Mouse (Mus musculus) lung, postnatal 4 days (tissue): ENCODE data around the gene Hnrnpr.

Experiments
- DNase-seq, 2 experiments: peaks; one replicate each; pipeline ENCODE4 v3.0.0; 2021

The Hnrnpr gene

DNA sequence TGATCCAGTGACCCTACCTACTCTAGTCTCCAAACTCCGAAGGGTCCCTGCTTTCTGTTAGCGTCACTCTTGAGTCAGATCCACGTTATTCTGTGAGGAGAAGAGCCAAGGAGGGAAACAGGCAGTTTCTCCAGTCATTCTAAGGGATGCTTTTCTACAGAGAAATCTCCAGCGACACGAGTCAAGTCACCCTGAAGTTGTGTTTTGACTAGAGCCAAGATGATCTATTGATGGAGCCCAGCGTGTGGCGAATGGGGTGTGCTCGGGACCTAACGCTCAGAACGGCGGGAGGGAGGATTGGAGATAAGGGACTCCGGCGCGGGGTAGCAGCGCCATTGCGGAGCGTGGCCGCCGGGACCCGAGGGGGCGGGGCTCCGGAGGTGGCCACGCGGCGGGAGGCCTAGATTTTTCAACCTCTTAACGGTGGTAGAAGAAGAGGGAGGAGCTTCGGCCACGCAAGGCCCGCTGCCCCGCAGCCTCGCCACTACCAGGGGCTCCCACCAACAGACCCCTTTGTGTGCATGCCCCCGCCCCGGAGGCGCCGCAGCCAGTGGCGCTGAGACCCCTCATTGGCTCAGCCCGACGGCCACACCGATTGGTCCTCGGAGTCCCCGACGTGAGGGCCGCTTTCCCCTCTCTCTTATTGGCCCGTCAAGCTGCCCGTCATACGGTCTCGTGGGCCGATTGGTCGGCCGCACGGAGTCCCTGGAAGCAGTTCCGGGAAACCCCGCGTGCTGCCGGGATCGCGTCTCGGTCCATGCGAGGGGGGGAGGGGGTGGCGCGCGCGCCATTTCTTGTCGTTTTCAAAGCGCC is at the start of gene Hnrnpr:
Hnrnpr (plus strand) TSS at position 714 of the 813 bp plus-strand sequence.
- peak; percentile 100 for DNase-seq

DNA sequence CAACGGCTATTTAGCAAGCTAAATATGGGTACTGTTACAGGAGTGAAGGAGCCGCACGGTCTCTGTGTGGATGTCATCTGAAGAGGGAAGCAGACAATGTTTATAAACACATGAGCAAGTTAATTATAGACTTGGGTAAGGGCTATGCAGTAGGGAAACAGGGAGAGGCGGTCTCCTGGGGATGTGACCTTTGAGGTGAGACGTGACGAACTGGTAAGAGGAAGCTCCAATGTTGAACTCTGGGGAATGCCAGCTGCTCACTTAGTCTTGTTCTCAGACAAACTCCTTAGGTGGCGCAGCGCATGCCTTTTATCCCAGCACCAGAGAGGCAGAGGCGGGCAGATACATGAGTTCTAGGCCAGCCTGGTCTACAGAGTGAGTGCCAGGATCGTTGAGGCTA is 48.8 kb upstream of the Hnrnpr start:
- DNase-seq = no peak

DNA sequence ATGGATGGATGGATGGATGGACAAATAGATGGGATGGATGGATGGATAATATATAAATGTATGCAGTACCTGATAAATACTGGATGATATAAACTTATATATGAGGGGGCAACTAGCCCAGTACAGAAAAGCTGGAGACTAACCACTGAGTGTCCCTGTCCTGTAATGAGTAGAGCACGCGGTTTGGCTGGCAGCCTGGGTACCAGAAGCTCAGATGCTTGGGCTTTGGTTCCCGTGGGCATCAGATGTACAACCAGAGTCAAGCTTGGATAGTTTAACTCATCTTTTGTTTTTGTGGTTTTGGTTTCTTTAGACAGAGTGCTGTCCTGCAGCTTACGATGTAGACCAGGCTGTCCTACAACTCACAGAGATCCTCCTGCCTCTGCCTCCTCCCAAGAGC is 47.2 kb upstream of the Hnrnpr start:
- no peak for DNase-seq

DNA sequence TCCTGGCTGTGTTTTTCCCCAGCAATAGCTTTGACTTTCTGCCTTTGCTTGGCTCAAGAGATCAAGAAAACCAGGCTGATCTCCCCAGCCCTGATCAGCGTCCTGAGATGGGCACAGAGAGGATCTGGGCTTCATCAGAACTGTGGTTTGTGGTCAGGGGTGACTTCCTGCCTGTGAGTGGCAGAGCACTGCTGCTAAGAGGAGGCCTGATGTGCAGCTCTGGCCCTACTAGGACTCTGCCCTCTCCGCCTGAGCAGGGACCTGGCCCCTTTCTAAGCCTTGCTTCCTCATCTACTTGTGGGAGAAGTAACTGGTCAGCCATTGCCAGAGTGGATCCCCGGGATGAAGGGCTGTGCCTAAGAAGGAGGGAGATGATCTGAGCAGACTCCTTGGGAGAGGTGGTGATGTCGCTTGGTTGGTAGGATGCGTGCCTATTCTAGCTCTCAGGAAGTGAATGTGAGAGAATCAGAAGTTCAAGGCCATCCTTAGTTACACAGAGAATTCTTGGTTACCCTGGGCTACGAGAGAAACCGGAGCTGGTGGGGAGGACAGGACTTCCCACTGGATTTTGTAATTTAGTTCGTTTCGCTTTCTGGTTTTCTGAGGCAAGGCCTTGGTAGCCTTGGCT is 43.9 kb upstream of the Hnrnpr start:
- peak; percentile 32 to 42 for DNase-seq

DNA sequence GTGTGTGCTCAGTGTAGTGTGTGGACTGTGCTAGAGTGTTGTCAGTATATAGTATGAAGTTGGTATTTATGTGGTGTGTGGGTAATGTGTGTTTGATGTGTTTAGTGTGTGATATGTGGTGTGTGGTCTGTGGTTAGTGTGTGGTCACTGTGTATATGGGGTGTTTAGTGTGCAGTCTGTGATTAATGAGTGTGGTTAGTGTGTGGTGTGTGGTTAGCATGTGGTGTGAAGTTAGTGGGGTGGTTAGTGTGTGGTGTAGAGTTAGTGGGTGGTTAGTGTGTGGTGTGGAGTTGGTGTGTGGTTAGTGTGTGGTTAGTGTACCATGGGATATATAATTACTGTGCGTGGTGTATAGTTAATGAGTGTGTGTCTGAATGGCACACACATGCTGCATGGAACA is 41.8 kb upstream of the Hnrnpr start:
- DNase-seq = no peak

DNA sequence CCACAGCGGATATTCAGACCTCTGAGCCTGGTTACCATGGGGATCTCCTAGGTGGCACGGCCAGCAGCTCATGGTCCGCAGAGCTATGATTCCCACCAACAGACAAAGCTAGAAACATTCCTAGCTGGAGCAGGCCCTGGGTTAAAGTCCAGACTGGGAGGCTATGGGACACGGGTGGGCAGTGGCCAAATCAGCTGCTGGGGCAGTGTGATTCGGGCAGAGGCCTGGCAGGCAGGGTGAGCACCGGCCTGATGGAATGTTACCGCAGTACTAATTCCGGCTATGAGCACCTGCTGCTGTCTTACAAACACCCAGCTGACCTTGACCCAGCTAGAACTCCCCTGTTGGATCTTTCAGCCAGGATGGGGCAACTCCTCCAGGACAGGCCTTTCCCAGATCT is 40.1 kb upstream of the Hnrnpr start:
- DNase-seq = no peak

DNA sequence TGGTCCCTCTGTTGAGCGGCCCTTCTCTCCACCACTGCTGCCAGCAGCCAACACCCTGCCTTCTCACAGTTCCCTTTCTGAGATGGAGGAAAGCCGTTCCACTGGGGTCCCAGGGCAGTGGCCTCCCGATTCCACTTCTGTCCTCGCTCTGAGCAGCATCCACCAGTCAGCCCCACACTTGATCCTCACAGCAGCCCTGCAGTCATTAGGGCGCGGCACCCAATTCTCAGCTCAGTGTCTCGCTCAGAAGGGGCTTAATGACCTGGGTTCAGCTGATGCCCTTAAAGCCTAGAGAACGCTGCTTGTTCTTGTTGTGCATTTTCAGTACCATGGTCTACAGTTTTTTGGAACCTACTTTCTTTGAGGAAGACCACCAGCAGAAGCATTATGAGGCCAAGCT is 29.6 kb upstream of the Hnrnpr start:
- no peak for DNase-seq

DNA sequence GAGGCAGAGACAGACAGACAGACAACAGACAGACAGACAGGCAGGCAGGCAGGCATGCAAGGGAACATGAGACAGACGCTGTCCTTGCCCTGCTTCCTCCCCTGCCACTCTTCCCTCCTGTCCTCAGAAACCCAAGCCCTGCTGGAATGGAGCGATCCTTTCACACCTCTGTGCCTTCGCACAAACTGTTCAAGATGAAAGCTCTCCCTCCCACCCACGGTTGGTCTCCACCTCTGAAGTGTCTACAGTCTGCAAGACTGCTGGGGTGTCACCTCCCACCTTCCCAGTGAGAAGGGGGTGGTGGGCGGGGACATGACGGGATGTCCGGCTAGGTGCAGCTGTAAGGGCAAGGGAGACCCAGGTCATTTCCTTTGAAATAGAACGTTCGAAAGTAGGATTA is 29.1 kb upstream of the Hnrnpr start:
- DNase-seq = no peak

DNA sequence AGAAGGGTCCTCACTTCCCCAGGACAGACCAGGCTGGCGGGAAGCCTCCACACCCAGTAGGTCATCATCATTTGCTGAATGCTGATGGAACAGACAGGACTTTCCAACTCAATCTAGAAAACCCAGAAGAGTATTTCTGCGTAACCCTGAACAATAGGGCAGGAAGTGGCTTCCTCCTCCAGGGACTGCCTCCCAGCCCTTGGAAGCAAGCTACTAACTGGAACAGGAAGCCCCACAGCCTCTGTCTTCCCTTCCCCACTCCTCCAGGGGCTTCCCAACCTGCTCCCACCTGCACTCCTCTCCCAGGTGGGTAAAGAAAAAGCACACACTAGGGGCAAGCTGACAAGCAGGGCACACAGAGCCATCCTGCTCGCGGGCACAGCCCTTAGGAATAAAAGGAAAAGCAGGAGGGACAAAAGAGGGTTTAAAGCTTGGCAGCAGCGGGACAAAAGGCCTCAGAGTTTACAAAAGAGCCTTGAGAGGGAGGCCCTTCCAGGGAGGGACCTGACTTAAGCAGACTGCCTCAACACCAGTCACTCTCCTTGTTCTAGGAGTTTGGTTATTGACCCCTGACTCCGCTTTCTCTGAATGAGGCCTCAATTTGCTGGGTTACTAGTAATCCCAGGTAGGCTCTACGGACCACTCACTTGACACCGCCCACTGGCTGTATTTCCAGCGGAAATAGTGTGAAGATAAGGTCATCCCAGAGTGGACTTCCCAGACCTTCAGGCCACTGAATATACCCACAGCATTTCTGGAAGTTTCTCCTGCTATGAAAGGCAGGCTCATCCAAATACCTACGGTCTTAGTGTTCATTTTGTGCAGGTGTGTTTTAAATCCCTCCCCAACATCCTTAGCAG is 27.9 kb upstream of the Hnrnpr start:
- DNase-seq = peak; percentile 41 to 45

DNA sequence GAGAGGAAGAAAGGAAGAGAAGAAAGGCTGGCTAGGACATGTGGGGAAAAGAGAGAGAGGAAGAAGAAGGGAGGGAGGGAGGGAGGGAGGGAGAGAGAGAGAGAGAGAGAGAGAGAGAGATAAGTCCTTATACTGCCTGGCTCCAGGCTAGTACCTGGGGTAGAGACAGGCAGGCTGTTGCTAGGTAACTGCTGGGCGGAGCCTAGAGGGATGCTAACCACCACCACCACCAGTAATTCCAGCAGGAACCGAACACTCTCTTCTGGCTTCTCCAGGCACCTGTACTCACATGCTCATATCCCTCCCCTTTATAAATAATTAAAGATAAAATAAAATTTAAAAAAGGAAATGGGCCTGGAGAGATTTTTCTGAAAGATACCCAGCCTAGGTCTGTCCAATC is 27.0 kb upstream of the Hnrnpr start:
- no peak for DNase-seq

DNA sequence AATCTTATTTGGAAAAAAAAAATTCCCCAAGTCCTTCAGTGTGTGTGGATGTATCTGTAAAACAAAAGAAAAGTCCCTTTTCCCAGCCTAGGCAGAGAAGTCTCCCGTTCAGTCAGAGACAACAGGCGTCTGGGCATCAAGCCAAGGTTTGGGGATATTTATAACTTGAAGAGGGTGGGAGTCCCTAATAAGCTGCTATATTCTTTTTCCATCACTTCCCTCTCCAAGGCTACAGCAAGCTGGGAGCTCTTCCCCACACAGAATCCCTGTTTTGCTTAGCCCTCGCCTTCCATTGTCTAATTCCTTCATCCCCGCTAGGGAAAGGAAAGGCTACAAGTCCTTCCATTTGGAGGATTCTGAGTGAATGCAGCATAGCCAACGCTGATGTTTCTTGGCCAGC is 26.3 kb upstream of the Hnrnpr start, which contains the start of gene Zfp46:
Zfp46 (plus strand) TSS at position 229 of the 400 bp plus-strand sequence.
- peak; percentile 84 to 87 for DNase-seq

DNA sequence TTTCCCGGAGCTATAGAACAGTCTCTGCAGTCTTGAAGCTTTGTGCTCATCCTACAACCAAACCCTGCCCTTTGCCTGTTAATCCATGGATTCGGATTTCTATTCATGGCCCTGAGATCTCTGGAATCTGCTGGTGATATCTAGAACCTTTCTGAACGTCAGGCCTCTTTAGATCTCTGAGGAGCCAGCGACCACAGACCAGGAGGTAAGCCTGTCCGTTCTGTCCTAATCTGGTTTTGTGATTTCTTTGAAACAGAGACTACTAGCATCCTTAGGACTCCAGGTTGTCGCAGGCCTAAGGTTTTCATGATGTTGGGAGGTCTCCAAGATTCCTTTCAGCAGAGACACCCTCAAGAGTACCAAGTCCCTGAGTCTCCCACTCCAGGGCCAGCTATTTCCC is 25.9 kb upstream of the Hnrnpr start:
- DNase-seq = no peak

DNA sequence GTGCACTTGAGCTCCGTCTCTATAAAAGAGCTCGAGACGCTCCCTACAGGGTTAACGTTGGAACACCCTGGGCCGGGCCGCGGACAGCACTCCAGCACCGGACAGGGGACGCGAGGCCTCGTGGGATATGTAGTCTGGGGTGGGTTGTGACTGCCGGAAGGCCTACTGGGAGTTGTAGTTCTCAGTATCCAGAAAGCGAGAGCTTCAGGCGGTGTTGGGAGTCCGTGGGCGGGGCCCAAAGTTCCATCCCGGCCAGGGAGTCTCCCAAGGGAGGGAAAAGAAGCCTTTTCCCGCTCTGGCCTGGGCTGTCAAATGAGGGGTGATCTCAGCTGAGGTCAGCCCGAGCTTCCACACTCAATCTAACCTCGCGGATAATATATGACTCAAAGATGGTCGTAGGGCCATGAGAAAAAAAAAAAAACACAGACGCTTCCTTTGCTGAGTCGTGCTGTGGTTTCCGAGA is 25.4 kb upstream of the Hnrnpr start:
- peak; percentile 95 to 98 for DNase-seq

DNA sequence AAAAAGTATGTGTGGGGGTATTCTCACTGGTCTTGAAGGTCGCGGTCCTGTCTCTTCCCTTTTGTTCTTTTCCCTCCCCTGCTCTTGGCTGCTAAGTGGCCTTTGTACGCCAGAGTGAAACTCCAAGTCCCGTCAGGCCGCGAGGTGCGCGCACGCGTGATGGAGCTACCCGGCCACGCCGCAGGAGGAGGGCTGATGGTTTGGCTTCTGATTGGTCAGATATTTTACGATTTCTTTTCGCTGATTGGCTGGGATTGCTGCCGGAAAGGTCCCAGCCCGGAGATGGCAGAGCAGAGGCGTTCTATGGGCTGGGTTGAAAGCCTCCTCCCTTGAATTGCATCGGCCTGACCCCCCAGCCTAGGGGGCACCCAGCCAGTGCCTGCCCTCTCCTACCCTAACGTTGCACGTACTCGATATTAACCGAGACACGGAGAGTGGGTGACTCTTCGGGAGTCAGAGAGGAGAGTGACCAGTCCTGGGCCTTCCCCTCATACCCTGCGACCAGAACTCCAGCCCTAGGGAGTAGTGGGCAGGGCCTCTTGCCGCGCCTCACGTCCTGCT is 24.9 kb upstream of the Hnrnpr start:
- peak; percentile 96 to 98 for DNase-seq

DNA sequence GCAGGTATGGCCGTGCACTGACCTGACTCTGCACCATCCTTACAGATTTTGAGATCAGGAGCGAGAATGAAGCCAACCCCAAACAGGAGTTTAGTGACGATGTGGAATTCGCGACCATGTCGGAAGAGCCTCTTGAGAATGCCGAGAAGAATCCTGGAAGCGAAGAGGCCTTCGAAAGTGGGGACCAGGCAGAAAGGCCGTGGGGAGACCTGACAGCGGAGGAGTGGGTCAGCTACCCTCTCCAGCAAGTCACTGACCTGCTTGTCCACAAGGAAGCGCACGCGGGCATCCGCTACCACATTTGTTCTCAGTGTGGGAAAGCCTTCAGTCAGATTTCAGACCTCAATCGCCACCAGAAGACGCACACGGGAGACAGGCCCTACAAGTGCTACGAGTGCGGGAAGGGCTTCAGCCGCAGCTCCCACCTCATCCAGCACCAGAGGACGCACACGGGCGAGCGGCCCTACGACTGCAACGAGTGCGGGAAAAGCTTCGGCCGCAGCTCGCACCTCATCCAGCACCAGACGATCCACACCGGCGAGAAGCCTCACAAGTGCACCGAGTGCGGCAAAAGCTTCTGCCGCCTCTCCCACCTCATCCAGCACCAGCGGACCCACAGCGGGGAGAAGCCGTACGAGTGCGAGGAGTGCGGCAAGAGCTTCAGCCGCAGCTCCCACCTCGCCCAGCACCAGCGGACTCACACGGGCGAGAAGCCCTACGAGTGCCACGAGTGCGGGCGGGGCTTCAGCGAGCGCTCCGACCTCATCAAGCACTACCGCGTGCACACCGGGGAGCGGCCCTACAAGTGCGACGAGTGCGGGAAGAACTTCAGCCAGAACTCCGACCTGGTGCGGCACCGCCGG is 20.6 kb upstream of the Hnrnpr start:
- DNase-seq = no peak

DNA sequence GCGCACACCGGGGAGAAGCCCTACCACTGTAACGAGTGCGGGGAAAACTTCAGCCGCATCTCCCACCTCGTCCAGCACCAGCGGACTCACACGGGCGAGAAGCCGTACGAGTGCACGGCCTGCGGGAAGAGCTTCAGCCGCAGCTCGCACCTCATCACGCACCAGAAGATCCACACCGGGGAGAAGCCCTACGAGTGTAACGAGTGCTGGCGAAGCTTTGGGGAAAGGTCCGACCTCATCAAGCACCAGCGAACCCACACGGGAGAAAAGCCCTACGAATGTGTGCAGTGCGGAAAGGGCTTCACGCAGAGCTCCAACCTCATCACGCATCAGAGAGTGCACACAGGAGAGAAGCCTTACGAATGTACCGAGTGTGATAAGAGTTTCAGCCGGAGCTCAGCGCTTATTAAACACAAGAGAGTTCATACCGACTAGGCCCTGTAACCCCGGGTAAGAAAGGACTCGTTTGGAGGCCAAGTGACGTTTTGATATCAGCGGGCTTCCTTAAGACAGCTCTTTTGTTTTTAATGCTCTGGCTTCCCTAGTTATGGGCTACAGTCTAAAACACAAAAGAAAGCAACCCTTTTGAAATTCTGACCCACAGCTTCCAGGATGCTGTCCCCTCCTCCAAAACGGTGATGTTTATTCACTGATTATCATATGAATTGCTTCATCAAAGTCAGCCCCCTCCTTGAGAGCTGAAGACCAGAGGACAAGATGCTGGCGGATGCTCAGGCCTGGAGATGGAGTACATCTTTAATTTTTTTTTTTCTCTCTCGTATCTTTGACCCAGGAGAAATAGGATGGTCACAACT is 19.8 kb upstream of the Hnrnpr start:
- DNase-seq = no peak

DNA sequence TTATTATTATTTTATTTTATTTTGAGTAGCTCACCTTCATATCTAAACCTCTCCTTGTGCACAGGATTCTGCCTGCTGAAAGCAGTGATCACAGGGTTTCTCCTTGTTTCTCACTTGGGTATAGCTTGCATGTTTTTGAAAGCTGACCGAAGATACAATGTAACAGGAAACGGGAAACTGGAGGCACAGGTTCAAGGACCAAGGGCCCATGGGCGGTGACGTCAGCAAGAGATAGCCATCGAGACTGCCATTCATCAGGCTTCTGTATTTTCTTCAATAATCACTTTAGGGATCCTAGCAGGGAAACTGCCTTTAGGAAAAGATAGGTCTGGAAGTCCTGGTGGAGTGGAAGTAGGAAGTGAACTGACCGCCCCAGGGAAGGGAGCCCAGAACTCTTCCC is 19.1 kb upstream of the Hnrnpr start:
- no peak for DNase-seq

DNA sequence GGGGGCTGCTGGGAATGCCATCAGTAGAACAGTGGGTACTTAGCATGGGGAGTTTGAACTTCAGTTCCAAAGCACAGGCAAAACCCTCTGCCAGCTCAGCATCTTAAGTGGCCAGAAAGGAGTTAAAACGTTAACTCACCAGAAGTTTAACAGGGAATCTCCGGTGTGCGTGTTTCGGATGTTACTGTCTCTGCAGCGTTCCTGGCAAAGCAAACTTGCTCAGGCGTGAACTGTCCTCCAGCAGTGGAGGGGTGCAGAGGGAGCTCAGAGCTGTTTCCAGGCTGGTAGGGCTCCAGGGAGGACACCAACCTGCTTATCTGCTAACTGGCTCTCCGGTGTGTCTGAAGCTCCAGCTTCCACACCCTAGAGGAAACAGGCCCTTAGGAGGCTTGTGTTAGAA is 14.8 kb upstream of the Hnrnpr start:
- no peak for DNase-seq

DNA sequence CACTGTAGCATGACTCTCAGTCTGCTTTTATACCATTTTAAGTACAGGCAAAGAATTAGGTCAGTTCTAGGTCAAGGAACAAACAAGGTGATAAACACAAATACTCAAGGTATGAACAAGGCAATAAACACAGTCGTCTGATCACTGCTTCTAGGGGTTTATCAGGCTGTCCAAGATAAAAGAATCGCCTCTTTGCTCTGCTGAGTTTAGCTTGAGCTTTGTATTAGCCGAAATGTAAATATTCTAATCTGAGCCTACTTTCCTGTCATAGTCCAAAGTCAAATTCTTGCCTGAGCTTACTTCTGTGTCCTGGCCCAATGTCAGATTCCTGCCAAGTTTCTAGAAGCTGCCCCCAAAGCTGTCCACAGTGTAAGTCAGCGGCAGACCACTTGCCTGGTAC is 8.3 kb upstream of the Hnrnpr start:
- DNase-seq = no peak

DNA sequence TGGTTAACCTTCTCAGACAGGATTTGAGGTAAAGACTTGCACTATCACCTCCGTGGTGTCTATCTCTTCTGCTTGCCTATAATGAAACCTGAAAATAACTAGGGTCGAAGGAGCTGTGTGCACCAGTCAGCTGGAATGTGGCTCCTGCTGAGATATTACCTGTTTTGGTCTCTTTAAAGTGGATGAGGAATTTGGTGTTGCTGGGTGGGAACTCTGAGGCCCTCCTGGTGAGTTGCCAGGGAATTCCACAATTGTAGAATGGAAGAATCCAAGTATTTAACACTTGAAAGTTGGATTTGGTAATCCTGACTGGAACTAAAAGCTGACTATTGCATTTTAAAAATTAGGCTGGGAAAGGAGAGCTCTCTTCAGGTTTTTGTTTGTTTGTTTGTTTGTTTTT is 6.6 kb upstream of the Hnrnpr start:
- DNase-seq = peak; percentile 44 to 45

DNA sequence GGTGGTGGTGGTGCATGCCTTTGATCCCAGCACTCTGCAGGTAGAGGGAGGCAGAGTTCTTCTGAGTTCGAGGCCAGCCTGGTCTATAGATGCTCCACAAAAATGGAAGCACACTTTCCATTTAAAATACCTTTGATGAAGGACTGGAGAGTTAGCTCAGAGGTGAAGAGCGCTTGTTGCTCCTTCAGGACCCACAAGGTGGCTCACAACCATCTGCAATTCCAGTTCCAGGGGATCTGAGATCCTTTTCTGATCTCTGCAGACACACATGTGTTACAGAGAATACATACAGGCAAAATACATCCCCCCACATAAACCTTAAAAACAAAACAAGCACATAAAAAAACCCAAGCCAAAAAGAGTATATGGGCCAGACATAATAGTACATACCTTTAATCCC is 2.4 kb upstream of the Hnrnpr start:
- no peak for DNase-seq
